Mouse (Mus musculus) lung, adult 2 months (tissue): ENCODE measurements at regions not wholly inside any gene's neighbourhood (a gene's known extent, or its start where the extent isn't known, plus 50 kb on each side); places are given as distances from the start of the nearest gene placed in this dataset.

Experiments used
- DNase-seq: peaks from one replicate; pipeline ENCODE4 v3.0.0; 2022
- H3K4me1 ChIP-seq: fragments of 200-500 bp; 2 replicates; pipeline ENCODE4 v1.6.1; 2011; ENCODE audit warnings: low read length; ENCODE audit not compliant: control insufficient read depth, insufficient read depth
- H3K4me3 ChIP-seq: fragments of 200-500 bp; replicated peaks from 2 replicates; pipeline ENCODE3; 2011; ENCODE audit warnings: low read depth, mild to moderate bottlenecking, control low read depth, low read length; ENCODE audit errors: extremely low read depth
- POLR2A ChIP-seq: fragments of 200-500 bp; IDR thresholded peaks from 2 replicates; pipeline ENCODE4 v1.6.1; 2011; ENCODE audit warnings: low read depth, mild to moderate bottlenecking, control low read depth, low read length, borderline replicate concordance; ENCODE audit errors: extremely low read depth
- WGBS: fragments of 180-500 bp; shearing (Covaris S2); methylation state at CpG from one replicate; pipeline ENCODE4 v1.1.7; 2018; 5-methylcytosine and 5-hydroxymethylcytosine counted together

DNA sequence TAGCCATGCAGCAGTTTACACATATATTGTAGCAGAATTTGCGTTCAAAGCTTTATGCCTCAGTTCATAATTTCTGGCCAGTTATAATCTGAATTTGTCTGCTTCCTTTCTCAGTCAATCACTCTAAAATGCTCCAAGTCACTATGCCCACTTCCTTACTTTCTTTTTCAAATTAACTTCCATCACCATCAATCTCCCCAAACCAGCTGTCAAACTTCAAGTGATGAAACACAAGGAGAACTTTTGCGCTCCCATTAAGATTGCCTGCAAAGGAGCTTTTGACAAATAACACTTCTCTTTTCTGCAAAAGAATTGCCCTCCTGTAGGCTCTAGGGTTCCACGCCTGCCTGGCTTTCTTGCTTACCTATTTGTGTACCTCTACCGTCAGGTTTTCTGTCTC, 50.6 kb upstream of the Pou1f1 start:
- no peak for TF ChIP-seq POLR2A
- Histone ChIP-seq H3K4me1 (no peaks in the 10 kb centered on the region), H3K4me3 (no peak overlapping the region)
- WGBS = 64% methylated on average over 4 of the region's 4 CpGs
- DNase-seq = no peak
